Mouse (Mus musculus): ENCODE results near the gene Lpar1. TPM values are rescaled to one million over a fixed set of nuclear protein-coding genes. Genes with fewer than 3 reads are reported as not detected.
A peak's percentile ranks its signal among the peaks of the same experiment; 100 is the strongest.

The Lpar1 gene
- 56.0 and 63.8 TPM in 2 replicates for polyA plus RNA-seq (2014; fragmentation: Nextera tagmentation; extraction: Ambion mirVana)

DNA sequence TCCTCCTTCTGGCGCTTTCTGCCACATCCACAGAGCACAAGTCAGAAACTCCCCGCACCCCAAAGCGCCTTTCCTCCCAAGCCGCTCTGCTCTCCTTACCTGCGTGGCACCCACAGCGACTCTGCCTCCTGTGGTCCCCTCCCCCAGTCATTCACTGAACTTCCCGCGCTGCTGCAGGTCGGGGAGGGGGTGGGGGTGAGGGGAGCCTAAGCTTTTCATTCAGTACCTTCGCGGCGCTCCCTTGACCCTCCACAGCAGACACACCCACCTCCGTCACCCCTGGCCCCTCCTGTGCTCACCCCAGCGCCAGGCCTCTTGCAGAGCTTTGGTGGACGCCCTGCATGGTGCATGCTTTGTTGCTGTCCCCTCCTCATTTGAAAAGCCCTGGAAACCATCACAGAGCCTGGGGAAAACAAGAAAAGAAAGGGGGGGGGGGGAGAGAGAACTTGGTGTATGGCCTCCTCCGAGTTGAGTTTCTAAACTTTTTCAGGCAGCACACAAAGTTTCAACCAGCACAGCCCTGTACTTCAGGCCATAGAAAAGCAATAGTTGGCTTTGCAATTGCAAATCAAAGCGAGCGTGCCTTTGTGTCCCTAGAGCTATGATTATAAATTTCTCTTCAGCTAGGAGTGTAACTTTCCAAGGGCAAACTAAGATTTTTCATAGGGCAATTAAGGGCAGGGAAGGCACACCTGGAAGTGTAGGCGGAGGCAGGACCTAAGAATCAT is at the start of gene Lpar1:
Gene Lpar1, minus strand, starts transcription at position 268 of the 728 bp plus-strand sequence.
- Histone ChIP-seq H3K36me3 (ENCODE audit: control insufficient read depth, insufficient read depth, low read length) (no peaks in the 10 kb centered on the region), H3K4me2 (ENCODE audit: low read depth, low read length, severe bottlenecking) (peak within 1 kb of the TSS; percentile 75), H3K4me3 (ENCODE audit: low read depth, low read length) (peak within 1 kb of the TSS; percentile 62), H3K9me3 (ENCODE audit: control insufficient read depth, low read length) (no peaks in the 10 kb centered on the region), H3K4me1 (replicated peaks; ENCODE audit: control insufficient read depth, insufficient read depth, low read length) (peaks cover 5% of the 10 kb centered on the region; the same call in 1 of the 2 replicates), H3K27ac (ENCODE audit: low read depth, low read length) (peak within 1 kb of the TSS; percentile 4; the same call in 1 of the 2 replicates), H3K9ac (ENCODE audit: low read length) (peak within 1 kb of the TSS; percentile 56), H3K27me3 (ENCODE audit: control insufficient read depth, insufficient read depth, low read length) (no peaks in the 10 kb centered on the region)
- WGBS, result 4% methylated on average over 19 of the region's 19 CpGs
- peak; percentile 63 for ATAC-seq (replicated peaks; ENCODE audit: low FRiP score)
- DNase-seq (ENCODE audit: low spot score), result peak; percentile 78

- no peak overlapping the region for H3K4me3 ChIP-seq (ENCODE audit: low read depth, low read length)
- H3K9ac ChIP-seq (ENCODE audit: low read length), result no peak overlapping the region
- no peak overlapping the region for H3K4me2 ChIP-seq (ENCODE audit: low read depth, low read length, severe bottlenecking)
- H3K27ac ChIP-seq (ENCODE audit: low read depth, low read length), result no peak overlapping the region
- no peaks in the 10 kb centered on the region for H3K36me3 ChIP-seq (ENCODE audit: control insufficient read depth, insufficient read depth, low read length)
- DNase-seq (ENCODE audit: low spot score) (no peak), ATAC-seq (replicated peaks; ENCODE audit: low FRiP score) (no peak)
- no peaks in the 10 kb centered on the region for H3K27me3 ChIP-seq (ENCODE audit: control insufficient read depth, insufficient read depth, low read length)
- no peaks in the 10 kb centered on the region for H3K9me3 ChIP-seq (ENCODE audit: control insufficient read depth, low read length)
- no peaks in the 10 kb centered on the region for H3K4me1 ChIP-seq (replicated peaks; ENCODE audit: control insufficient read depth, insufficient read depth, low read length)
- WGBS, result 34% methylated on average over 2 of the region's 2 CpGs
These were observed 32.2 kb upstream of the Lpar1 start for GRCm38 (mm10) chr4:58585942-58586341.

DNA sequence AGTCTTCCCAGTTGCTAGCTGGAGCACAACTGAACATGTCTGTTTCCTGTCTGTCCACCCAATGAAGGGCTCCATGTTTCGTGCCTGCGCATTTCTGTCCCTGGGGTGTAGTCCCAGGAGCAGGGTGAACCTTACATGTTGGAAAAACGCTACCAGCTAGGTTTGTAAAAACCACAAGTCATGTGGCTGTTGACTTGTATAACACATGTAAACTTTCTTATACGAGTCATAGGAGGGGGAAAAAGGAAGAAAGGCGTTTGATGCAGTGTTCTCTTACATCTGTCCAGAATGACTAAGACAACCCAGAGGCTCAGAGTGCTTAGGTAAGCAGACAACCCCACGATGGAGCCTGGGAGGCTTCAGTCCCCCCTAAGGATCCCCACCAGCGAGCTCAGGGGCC is 27.5 kb upstream of the Lpar1 start:
- ATAC-seq (replicated peaks; ENCODE audit: low FRiP score) (no peak), DNase-seq (ENCODE audit: low spot score) (no peak)
- H3K9me3 ChIP-seq (ENCODE audit: control insufficient read depth, low read length), result no peaks in the 10 kb centered on the region
- H3K36me3 ChIP-seq (ENCODE audit: control insufficient read depth, insufficient read depth, low read length), result no peaks in the 10 kb centered on the region
- H3K4me3 ChIP-seq (ENCODE audit: low read depth, low read length), result no peak overlapping the region
- no peak overlapping the region for H3K4me2 ChIP-seq (ENCODE audit: low read depth, low read length, severe bottlenecking)
- H3K9ac ChIP-seq (ENCODE audit: low read length), result no peak overlapping the region
- H3K27ac ChIP-seq (ENCODE audit: low read depth, low read length), result no peak overlapping the region
- H3K27me3 ChIP-seq (ENCODE audit: control insufficient read depth, insufficient read depth, low read length), result no peaks in the 10 kb centered on the region
- no peaks in the 10 kb centered on the region for H3K4me1 ChIP-seq (replicated peaks; ENCODE audit: control insufficient read depth, insufficient read depth, low read length)
- 81% methylated on average over 7 of the region's 7 CpGs for WGBS

DNA sequence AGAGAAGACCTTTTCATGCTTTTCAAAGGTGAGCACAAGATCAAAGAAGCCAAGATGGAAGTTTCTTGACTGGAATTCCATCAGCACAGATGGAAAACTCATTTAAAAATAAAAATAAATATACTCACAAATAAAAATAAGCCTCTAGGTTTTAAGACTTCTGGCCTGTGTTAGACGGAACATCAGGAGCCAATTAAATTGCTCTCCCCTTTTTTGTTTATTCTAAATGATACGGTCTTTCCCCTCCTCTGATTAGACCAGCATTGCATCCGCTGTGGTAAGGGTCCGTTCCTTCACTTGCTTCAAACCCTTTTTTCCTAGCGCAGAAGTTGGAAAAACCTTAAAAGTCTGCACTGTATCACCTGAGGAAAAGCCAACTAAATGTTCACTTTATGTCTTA is 26.8 kb upstream of the Lpar1 start:
- Histone ChIP-seq H3K9ac (ENCODE audit: low read length) (no peak overlapping the region), H3K27me3 (ENCODE audit: control insufficient read depth, insufficient read depth, low read length) (no peaks in the 10 kb centered on the region), H3K4me3 (ENCODE audit: low read depth, low read length) (no peak overlapping the region), H3K27ac (ENCODE audit: low read depth, low read length) (no peak overlapping the region), H3K36me3 (ENCODE audit: control insufficient read depth, insufficient read depth, low read length) (no peaks in the 10 kb centered on the region), H3K4me1 (replicated peaks; ENCODE audit: control insufficient read depth, insufficient read depth, low read length) (no peaks in the 10 kb centered on the region), H3K4me2 (ENCODE audit: low read depth, low read length, severe bottlenecking) (no peak overlapping the region), H3K9me3 (ENCODE audit: control insufficient read depth, low read length) (no peaks in the 10 kb centered on the region)
- ATAC-seq (replicated peaks; ENCODE audit: low FRiP score), result no peak
- 82% methylated on average over 5 of the region's 5 CpGs for WGBS
- DNase-seq (ENCODE audit: low spot score), result no peak

GRCm38 (mm10) chr4:58580098-58580497 is 26.4 kb upstream of the Lpar1 start:
- Histone ChIP-seq H3K9me3 (ENCODE audit: control insufficient read depth, low read length) (no peaks in the 10 kb centered on the region), H3K27ac (ENCODE audit: low read depth, low read length) (no peak overlapping the region), H3K9ac (ENCODE audit: low read length) (no peak overlapping the region), H3K4me2 (ENCODE audit: low read depth, low read length, severe bottlenecking) (no peak overlapping the region), H3K27me3 (ENCODE audit: control insufficient read depth, insufficient read depth, low read length) (no peaks in the 10 kb centered on the region), H3K4me3 (ENCODE audit: low read depth, low read length) (no peak overlapping the region), H3K36me3 (ENCODE audit: control insufficient read depth, insufficient read depth, low read length) (no peaks in the 10 kb centered on the region), H3K4me1 (replicated peaks; ENCODE audit: control insufficient read depth, insufficient read depth, low read length) (no peaks in the 10 kb centered on the region)
- DNase-seq (ENCODE audit: low spot score), result no peak
- no peak for ATAC-seq (replicated peaks; ENCODE audit: low FRiP score)
- WGBS, result 81% methylated on average over 10 of the region's 10 CpGs

DNA sequence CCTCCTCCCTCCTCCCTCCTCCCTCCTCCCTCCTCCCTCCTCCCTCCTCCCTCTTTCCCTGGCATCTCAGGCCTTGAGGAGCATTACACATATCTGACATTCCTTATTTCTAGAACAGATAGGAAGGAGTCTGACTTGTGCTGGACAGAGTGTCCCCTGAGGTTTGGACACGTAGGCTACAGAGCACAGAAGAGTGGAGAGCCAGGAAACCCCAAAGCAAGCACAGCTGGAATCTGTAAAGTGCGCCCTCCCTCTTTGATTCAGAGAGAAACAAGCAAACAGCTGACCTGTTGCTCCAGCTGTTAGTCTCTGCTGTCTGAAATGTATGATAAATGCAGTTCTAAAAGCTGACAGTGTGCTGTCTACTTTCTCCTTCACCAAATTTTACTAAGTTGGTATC is 24.8 kb upstream of the Lpar1 start:
- no peaks in the 10 kb centered on the region for H3K36me3 ChIP-seq (ENCODE audit: control insufficient read depth, insufficient read depth, low read length)
- DNase-seq (ENCODE audit: low spot score), result no peak
- H3K4me1 ChIP-seq (replicated peaks; ENCODE audit: control insufficient read depth, insufficient read depth, low read length), result no peaks in the 10 kb centered on the region
- no peak overlapping the region for H3K4me2 ChIP-seq (ENCODE audit: low read depth, low read length, severe bottlenecking)
- no peaks in the 10 kb centered on the region for H3K9me3 ChIP-seq (ENCODE audit: control insufficient read depth, low read length)
- H3K4me3 ChIP-seq (ENCODE audit: low read depth, low read length), result no peak overlapping the region
- H3K9ac ChIP-seq (ENCODE audit: low read length), result no peak overlapping the region
- ATAC-seq (replicated peaks; ENCODE audit: low FRiP score), result no peak
- no peaks in the 10 kb centered on the region for H3K27me3 ChIP-seq (ENCODE audit: control insufficient read depth, insufficient read depth, low read length)
- WGBS, result 41% methylated on average over 2 of the region's 2 CpGs
- H3K27ac ChIP-seq (ENCODE audit: low read depth, low read length), result no peak overlapping the region

DNA sequence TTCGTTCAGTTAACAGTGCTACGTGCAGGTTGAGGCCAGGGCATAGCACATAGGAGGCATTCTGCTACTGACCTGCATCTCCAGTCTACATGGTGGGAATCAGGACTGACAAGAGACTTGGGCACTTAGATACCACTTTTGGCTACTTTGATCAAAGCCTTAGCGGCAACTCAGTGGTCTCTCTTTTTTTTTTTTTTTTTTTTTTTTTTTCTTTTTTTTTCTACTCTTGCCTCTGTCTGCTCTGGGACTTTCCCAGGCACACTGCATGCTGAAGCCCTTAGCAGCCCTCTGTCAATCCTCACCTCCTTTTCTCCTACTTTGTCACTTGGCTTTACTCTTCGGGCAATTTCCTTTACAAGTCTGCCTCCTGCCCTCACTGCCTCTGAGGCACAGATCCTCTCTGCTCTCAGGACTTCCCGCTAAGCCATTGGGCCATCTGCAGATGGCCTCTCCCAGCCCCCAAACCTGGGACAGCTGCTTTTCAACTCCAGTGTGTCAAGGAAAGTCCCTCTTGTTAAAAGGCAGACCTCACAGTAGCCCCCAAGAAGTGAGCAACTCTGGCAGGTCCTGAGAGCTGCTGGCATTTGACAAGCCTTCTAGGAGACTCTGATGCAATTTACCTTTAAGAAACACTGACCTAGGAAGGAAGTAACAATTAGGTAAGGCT is 23.8 kb upstream of the Lpar1 start:
- no peak overlapping the region for H3K9ac ChIP-seq (ENCODE audit: low read length)
- DNase-seq (ENCODE audit: low spot score) (no peak), ATAC-seq (replicated peaks; ENCODE audit: low FRiP score) (no peak)
- no peak overlapping the region for H3K27ac ChIP-seq (ENCODE audit: low read depth, low read length)
- H3K4me2 ChIP-seq (ENCODE audit: low read depth, low read length, severe bottlenecking), result no peak overlapping the region
- no peaks in the 10 kb centered on the region for H3K36me3 ChIP-seq (ENCODE audit: control insufficient read depth, insufficient read depth, low read length)
- H3K4me3 ChIP-seq (ENCODE audit: low read depth, low read length), result no peak overlapping the region
- H3K4me1 ChIP-seq (replicated peaks; ENCODE audit: control insufficient read depth, insufficient read depth, low read length), result no peaks in the 10 kb centered on the region
- H3K9me3 ChIP-seq (ENCODE audit: control insufficient read depth, low read length), result no peaks in the 10 kb centered on the region
- no peaks in the 10 kb centered on the region for H3K27me3 ChIP-seq (ENCODE audit: control insufficient read depth, insufficient read depth, low read length)
- WGBS, result 52% methylated on average over 5 of the region's 5 CpGs

DNA sequence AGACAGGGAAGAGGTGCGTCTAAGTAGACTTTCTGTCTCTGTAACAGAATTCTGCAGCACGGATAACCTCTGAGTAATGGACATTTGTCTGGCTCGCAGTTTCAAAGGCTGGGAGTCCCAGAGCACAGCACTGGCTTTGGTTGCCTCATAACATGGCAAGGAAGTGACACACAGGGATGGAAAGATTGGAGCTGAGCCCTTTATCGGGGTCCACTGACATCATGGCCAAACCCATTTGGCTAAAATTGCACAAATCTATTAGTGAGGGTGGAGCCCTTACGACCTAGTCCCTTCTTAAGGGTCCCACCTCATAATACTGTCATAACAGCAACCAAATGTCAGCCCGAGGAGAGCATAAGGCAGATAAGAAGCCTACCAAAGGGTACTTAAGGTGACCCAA is 22.1 kb upstream of the Lpar1 start:
- H3K27me3 ChIP-seq (ENCODE audit: control insufficient read depth, insufficient read depth, low read length), result no peaks in the 10 kb centered on the region
- no peaks in the 10 kb centered on the region for H3K4me1 ChIP-seq (replicated peaks; ENCODE audit: control insufficient read depth, insufficient read depth, low read length)
- no peaks in the 10 kb centered on the region for H3K36me3 ChIP-seq (ENCODE audit: control insufficient read depth, insufficient read depth, low read length)
- H3K9ac ChIP-seq (ENCODE audit: low read length), result no peak overlapping the region
- H3K27ac ChIP-seq (ENCODE audit: low read depth, low read length), result no peak overlapping the region
- H3K4me3 ChIP-seq (ENCODE audit: low read depth, low read length), result no peak overlapping the region
- H3K4me2 ChIP-seq (ENCODE audit: low read depth, low read length, severe bottlenecking), result no peak overlapping the region
- DNase-seq (ENCODE audit: low spot score) (no peak), ATAC-seq (replicated peaks; ENCODE audit: low FRiP score) (no peak)
- H3K9me3 ChIP-seq (ENCODE audit: control insufficient read depth, low read length), result no peaks in the 10 kb centered on the region
- 91% methylated on average over 6 of the region's 6 CpGs for WGBS

GRCm38 (mm10) chr4:58574024-58574423 is 20.3 kb upstream of the Lpar1 start:
- no peaks in the 10 kb centered on the region for H3K4me1 ChIP-seq (replicated peaks; ENCODE audit: control insufficient read depth, insufficient read depth, low read length)
- 68% methylated on average over 6 of the region's 6 CpGs for WGBS
- no peaks in the 10 kb centered on the region for H3K27me3 ChIP-seq (ENCODE audit: control insufficient read depth, insufficient read depth, low read length)
- no peaks in the 10 kb centered on the region for H3K9me3 ChIP-seq (ENCODE audit: control insufficient read depth, low read length)
- no peak for ATAC-seq (replicated peaks; ENCODE audit: low FRiP score)
- H3K36me3 ChIP-seq (ENCODE audit: control insufficient read depth, insufficient read depth, low read length), result no peaks in the 10 kb centered on the region
- no peak for DNase-seq (ENCODE audit: low spot score)
- H3K27ac ChIP-seq (ENCODE audit: low read depth, low read length), result no peak overlapping the region
- H3K4me2 ChIP-seq (ENCODE audit: low read depth, low read length, severe bottlenecking), result no peak overlapping the region
- no peak overlapping the region for H3K4me3 ChIP-seq (ENCODE audit: low read depth, low read length)
- H3K9ac ChIP-seq (ENCODE audit: low read length), result no peak overlapping the region
